Mouse (Mus musculus): ENCODE measurements around the gene Sstr2. TPM values are rescaled to one million over a fixed set of nuclear protein-coding genes. Genes with fewer than 3 reads are reported as not detected.

Gene Sstr2
- total and polyA plus RNA-seq, 3 experiments = 0.77 to 0.82 TPM; not detected in 1

GRCm38 (mm10) chr11:113666648-113667047, 47.5 kb downstream of the Sstr2 start:
- H3K9ac ChIP-seq (ENCODE audit: control insufficient read depth, low read depth, low read length, poor library complexity, severe bottlenecking) = no peak overlapping the region
- no peaks in the 10 kb centered on the region for H3K9me3 ChIP-seq (replicated peaks; ENCODE audit: insufficient read depth, low read length)
- no peak for DNase-seq (ENCODE audit: low read depth, low spot score)
- no peaks in the 10 kb centered on the region for H3K27me3 ChIP-seq (ENCODE audit: control insufficient read depth in 1 of 2, insufficient read depth in 2 of 2, low read length in 2 of 2)
- no peak overlapping the region for H3K4me3 ChIP-seq (ENCODE audit: control insufficient read depth in 1 of 2, insufficient read depth in 1 of 2, low read depth in 2 of 2, low read length in 2 of 2)
- peaks cover 0 to 3% of the 10 kb centered on the region in 2 experiments; a peak in 2 of 4 replicates for H3K4me1 ChIP-seq (ENCODE audit: control insufficient read depth in 1 of 2, insufficient read depth in 2 of 2, low read length in 2 of 2)
- H3K27ac ChIP-seq (ENCODE audit: control insufficient read depth, low read depth, low read length) = no peak overlapping the region
- H3K36me3 ChIP-seq (ENCODE audit: control insufficient read depth in 1 of 2, insufficient read depth in 2 of 2, low read length in 2 of 2) = peaks cover 10 to 39% of the 10 kb centered on the region in 2 experiments
- TF ChIP-seq ETS1 (IDR thresholded peaks at IDR 0.05; ENCODE audit: low read depth, low read length) = no peak
- TF ChIP-seq BHLHE40 (IDR thresholded peaks at IDR 0.05; ENCODE audit: borderline replicate concordance, low read depth, low read length) = no peak
- TF ChIP-seq MAFK (IDR thresholded peaks at IDR 0.05; ENCODE audit: borderline replicate concordance, low read depth, low read length) = no peak
- TF ChIP-seq USF2 (IDR thresholded peaks at IDR 0.05; ENCODE audit: borderline replicate concordance in 1 of 2, insufficient read depth in 1 of 2, low read depth in 1 of 2, low read length in 2 of 2) = no peak
- TF ChIP-seq POLR2AphosphoS2 (IDR thresholded peaks at IDR 0.05; ENCODE audit: low read length) = no peak
- peaks cover 10% of the 10 kb centered on the region for H3K79me2 ChIP-seq (ENCODE audit: control insufficient read depth, insufficient read depth, low read length, poor library complexity)

DNA sequence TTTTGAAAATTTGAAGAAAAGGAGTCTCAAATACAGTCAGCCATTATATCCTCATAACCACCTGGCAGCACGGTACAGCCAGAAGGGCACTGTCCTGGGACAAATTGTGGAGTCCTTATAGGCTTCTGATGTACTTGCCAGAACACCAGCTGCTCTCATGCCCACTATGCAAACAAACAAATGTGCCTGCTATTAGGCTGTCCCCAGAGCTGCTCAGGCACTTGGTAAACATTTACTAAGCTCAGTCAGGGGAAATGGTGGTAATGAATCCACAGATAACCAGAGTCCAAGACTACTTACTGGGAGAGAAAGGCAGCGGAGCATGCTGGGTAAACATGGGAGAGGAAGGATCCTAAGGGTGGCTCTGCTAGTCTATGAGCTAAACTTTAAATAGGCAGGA, 48.0 kb downstream of the Sstr2 start:
- H3K4me3 ChIP-seq (ENCODE audit: control insufficient read depth in 1 of 2, insufficient read depth in 1 of 2, low read depth in 2 of 2, low read length in 2 of 2) = no peak overlapping the region
- peaks cover 10% of the 10 kb centered on the region for H3K79me2 ChIP-seq (ENCODE audit: control insufficient read depth, insufficient read depth, low read length, poor library complexity)
- no peak for DNase-seq (ENCODE audit: low read depth, low spot score)
- no peak for TF ChIP-seq MAX (IDR thresholded peaks at IDR 0.05; ENCODE audit: low read length)
- TF ChIP-seq JUND (IDR thresholded peaks at IDR 0.05; ENCODE audit: low read depth, low read length) = no peak
- TF ChIP-seq ZNF384 (IDR thresholded peaks at IDR 0.05; ENCODE audit: low read depth, low read length) = no peak
- no peak for TF ChIP-seq POLR2A (IDR thresholded peaks at IDR 0.05; ENCODE audit: control insufficient read depth in 1 of 2, insufficient read depth in 1 of 2, low read depth in 1 of 2, low read length in 2 of 2, poor library complexity in 1 of 2)
- no peak for TF ChIP-seq HCFC1 (IDR thresholded peaks at IDR 0.05; ENCODE audit: low read depth, low read length)
- TF ChIP-seq TCF12 (IDR thresholded peaks at IDR 0.05; ENCODE audit: low read depth, low read length) = no peak
- TF ChIP-seq ZKSCAN1 (IDR thresholded peaks at IDR 0.05; ENCODE audit: low read depth, low read length) = no peak
- TF ChIP-seq GABPA (IDR thresholded peaks at IDR 0.05; ENCODE audit: low read depth, low read length) = no peak
- TF ChIP-seq ZC3H11A (IDR thresholded peaks at IDR 0.05; ENCODE audit: low read depth, low read length) = no peak
- TF ChIP-seq TAL1 (IDR thresholded peaks at IDR 0.05; ENCODE audit: low read length) = no peak
- TF ChIP-seq CTCF (IDR thresholded peaks at IDR 0.05 in 2 of 3, conservative IDR thresholded peaks at IDR 0.05 in 1 of 3; ENCODE audit: control insufficient read depth in 1 of 3, insufficient read depth in 1 of 3, low read depth in 2 of 3, low read length in 3 of 3, poor library complexity in 1 of 3, severe bottlenecking in 1 of 3) = no peak
- TF ChIP-seq E2F4 (IDR thresholded peaks at IDR 0.05; ENCODE audit: borderline replicate concordance, low read depth, low read length) = no peak
- TF ChIP-seq POLR2AphosphoS5 (IDR thresholded peaks at IDR 0.05; ENCODE audit: borderline replicate concordance, low read depth, low read length) = no peak
- TF ChIP-seq GATA1 (IDR thresholded peaks at IDR 0.05; ENCODE audit: low read depth, low read length) = no peak
- TF ChIP-seq BHLHE40 (IDR thresholded peaks at IDR 0.05; ENCODE audit: borderline replicate concordance, low read depth, low read length) = no peak
- no peak for TF ChIP-seq ETS1 (IDR thresholded peaks at IDR 0.05; ENCODE audit: low read depth, low read length)
- no peak for TF ChIP-seq CHD2 (IDR thresholded peaks at IDR 0.05; ENCODE audit: low read length)
- TF ChIP-seq MAFK (IDR thresholded peaks at IDR 0.05; ENCODE audit: borderline replicate concordance, low read depth, low read length) = no peak
- TF ChIP-seq MYC (IDR thresholded peaks at IDR 0.05; ENCODE audit: low read depth, low read length) = no peak
- no peak for TF ChIP-seq RCOR1 (IDR thresholded peaks at IDR 0.05; ENCODE audit: low read depth, low read length)
- H3K4me1 ChIP-seq (ENCODE audit: control insufficient read depth in 1 of 2, insufficient read depth in 2 of 2, low read length in 2 of 2) = no peaks in the 10 kb centered on the region; a peak in 1 of 4 replicates
- no peaks in the 10 kb centered on the region for H3K27me3 ChIP-seq (ENCODE audit: control insufficient read depth in 1 of 2, insufficient read depth in 2 of 2, low read length in 2 of 2)
- H3K27ac ChIP-seq (ENCODE audit: control insufficient read depth, low read depth, low read length) = no peak overlapping the region
- H3K36me3 ChIP-seq (ENCODE audit: control insufficient read depth in 1 of 2, insufficient read depth in 2 of 2, low read length in 2 of 2) = peaks cover 9 to 42% of the 10 kb centered on the region in 2 experiments
- H3K9me3 ChIP-seq (replicated peaks; ENCODE audit: insufficient read depth, low read length) = no peaks in the 10 kb centered on the region
- no peak overlapping the region for H3K9ac ChIP-seq (ENCODE audit: control insufficient read depth, low read depth, low read length, poor library complexity, severe bottlenecking)

Data from MEL (cell line).